Mouse (Mus musculus) kidney, embryonic 16.5 days (tissue): Measurements from ENCODE around the gene 4930539E08Rik. TPM values are rescaled to one million over a fixed set of nuclear protein-coding genes. Genes with fewer than 3 reads are reported as not detected.
A peak's percentile ranks its signal among the peaks of the same experiment; 100 is the strongest.

Experiments
- ATAC-seq: fragments of 200-750 bp; cut with Nextera tagmentation; 2 replicates; pipeline ENCODE4 v1.8.0; 2017; ENCODE audit warnings: moderate TSS enrichment; ENCODE audit not compliant: low FRiP score, low TSS enrichment
- H3K27ac ChIP-seq: fragments of 300-500 bp; sonication (generic); 2 replicates; pipeline ENCODE4 v1.5.1; 2014; ENCODE audit warnings: low read length
- H3K27me3 ChIP-seq: fragments of 300-500 bp; sonication (generic); 2 replicates; pipeline ENCODE4 v1.6.1; 2014; ENCODE audit warnings: low read length, control low read depth, mixed read lengths; ENCODE audit not compliant: insufficient read depth
- H3K36me3 ChIP-seq: fragments of 300-500 bp; sonication (generic); 2 replicates; pipeline ENCODE4 v1.6.1; 2014; ENCODE audit warnings: low read length, control low read depth, mixed read lengths; ENCODE audit not compliant: insufficient read depth
- H3K4me1 ChIP-seq: fragments of 300-500 bp; sonication (generic); 2 replicates; pipeline ENCODE4 v1.6.1; 2014; ENCODE audit warnings: low read length, control low read depth, mixed read lengths; ENCODE audit not compliant: insufficient read depth
- H3K4me2 ChIP-seq: fragments of 300-500 bp; sonication (generic); replicated peaks from 2 replicates; pipeline ENCODE4 v1.6.1; 2014; ENCODE audit warnings: low read depth, low read length
- H3K4me3 ChIP-seq: fragments of 300-500 bp; sonication (generic); 2 replicates; pipeline ENCODE4 v1.5.1; 2014; ENCODE audit warnings: mild to moderate bottlenecking, low read length
- H3K9ac ChIP-seq: fragments of 300-500 bp; sonication (generic); replicated peaks from 2 replicates; pipeline ENCODE4 v1.6.1; 2014; ENCODE audit warnings: low read length
- H3K9me3 ChIP-seq: fragments of 300-500 bp; sonication (generic); 2 replicates; pipeline ENCODE4 v1.6.1; 2016; ENCODE audit warnings: low read length, control low read depth
- WGBS: fragments of 180-500 bp; shearing (Covaris S2); extraction: QIAGEN DNeasy Blood & Tissue Kit; methylation state at CpG from one replicate; pipeline ENCODE4 v1.1.7; 2014; 5-methylcytosine and 5-hydroxymethylcytosine counted together
- polyA plus RNA-seq: library from polyadenylated mRNA; unstranded; fragments of >200 nt; fragmentation: Nextera tagmentation; extraction: Ambion mirVana; gene quantifications from 2 replicates; pipeline ENCODE4 v1.2.1, GENCODE M21; 2015

Gene 4930539E08Rik
- polyA plus RNA-seq, 1 experiment from 2014 or later, result 0.17 TPM

- no peaks in the 10 kb centered on the region for H3K36me3 ChIP-seq
- peak overlapping the region; percentile 7 for H3K4me2 ChIP-seq
- H3K4me3 ChIP-seq, result no peak overlapping the region
- ATAC-seq, result no peak
- no peaks in the 10 kb centered on the region for H3K27me3 ChIP-seq
- no peaks in the 10 kb centered on the region for H3K9me3 ChIP-seq
- WGBS, result 2% methylated on average over 12 of the region's 12 CpGs
- H3K9ac ChIP-seq, result no peak overlapping the region
- no peak overlapping the region for H3K27ac ChIP-seq
- H3K4me1 ChIP-seq, result no peaks in the 10 kb centered on the region
Observed at GRCm38 (mm10) chr17:28882316-28882715, 32.8 kb downstream of the 4930539E08Rik start.

DNA sequence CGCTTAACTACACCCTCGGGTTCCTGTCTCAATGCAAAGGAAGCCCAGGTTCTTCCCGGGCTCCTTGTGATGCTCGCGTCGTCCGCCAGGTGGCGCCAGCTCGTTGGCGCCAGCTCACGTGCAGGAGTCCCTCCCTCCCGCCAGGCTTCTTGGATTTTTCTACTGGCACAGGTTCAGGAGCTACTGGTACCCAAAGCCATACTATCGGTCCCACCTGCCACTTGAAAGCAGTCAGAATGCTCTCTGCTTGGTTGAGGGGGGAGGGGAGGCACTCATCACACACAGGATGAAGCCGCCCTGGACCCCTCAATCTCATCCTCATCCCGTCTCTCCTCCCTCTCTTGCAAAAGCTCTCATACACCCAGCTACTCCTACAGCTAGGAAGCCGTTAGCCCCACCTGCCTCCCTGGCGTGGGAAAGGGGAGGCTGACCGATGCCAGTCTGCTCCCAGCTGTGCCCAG is 35.2 kb downstream of the 4930539E08Rik start:
- no peaks in the 10 kb centered on the region for H3K36me3 ChIP-seq
- WGBS, result 7% methylated on average over 18 of the region's 18 CpGs
- peak overlapping the region; percentile 31 for H3K4me2 ChIP-seq
- H3K27me3 ChIP-seq, result no peaks in the 10 kb centered on the region
- no peak overlapping the region for H3K27ac ChIP-seq
- H3K4me3 ChIP-seq, result no peak overlapping the region
- H3K9me3 ChIP-seq, result no peaks in the 10 kb centered on the region
- peak overlapping the region; percentile 22; the same call in 1 of the 2 replicates for H3K9ac ChIP-seq
- peak; percentile 17; the same call in 1 of the 2 replicates for ATAC-seq
- no peaks in the 10 kb centered on the region for H3K4me1 ChIP-seq

DNA sequence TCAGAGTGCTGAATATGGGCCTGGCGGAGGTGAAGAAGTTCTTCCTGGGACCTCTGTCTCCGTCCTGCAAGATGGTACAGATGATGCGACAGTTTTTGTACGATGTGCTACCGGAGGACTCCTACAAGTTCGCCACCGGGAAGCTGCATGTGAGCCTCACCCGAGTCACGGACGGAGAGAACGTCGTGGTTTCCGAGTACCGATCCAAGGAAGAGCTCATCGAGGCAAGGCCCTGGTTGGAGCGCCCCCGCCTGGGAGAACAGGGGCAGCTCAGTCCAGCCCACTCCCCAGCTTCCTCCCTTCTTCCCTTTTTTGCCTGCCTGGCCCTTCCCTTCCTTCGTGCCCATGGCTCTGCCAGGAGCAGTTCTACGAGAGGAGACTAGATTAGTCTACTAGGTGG is 38.3 kb downstream of the 4930539E08Rik start:
- Histone ChIP-seq H3K9ac (no peak overlapping the region), H3K27ac (no peak overlapping the region), H3K4me2 (peak overlapping the region; percentile 19), H3K9me3 (no peaks in the 10 kb centered on the region), H3K4me3 (no peak overlapping the region), H3K4me1 (no peaks in the 10 kb centered on the region), H3K36me3 (no peaks in the 10 kb centered on the region), H3K27me3 (no peaks in the 10 kb centered on the region)
- WGBS, result 15% methylated on average over 19 of the region's 19 CpGs
- ATAC-seq, result no peak

DNA sequence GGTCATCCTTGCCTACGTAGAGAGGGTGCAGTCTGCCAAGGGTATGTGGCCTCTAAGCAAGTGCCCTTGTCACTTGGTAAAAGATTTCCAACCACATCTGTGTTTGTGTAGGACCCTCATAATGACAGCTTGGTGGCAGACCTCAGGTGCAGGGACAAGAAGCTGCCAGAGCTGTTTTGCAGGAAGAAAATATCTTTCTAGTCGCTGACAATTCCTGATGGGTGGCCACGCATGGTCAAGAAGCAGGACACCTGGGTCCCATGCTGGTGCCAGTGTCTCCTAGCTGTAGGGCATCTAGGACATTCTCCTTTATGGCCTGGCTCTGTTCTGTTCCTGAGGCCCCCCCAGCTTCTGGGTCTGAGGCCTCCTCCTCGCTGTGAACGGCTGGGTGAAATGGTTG is 38.8 kb downstream of the 4930539E08Rik start:
- no peaks in the 10 kb centered on the region for H3K36me3 ChIP-seq
- no peaks in the 10 kb centered on the region for H3K4me1 ChIP-seq
- ATAC-seq, result no peak
- no peak overlapping the region for H3K27ac ChIP-seq
- H3K4me3 ChIP-seq, result no peak overlapping the region
- no peak overlapping the region for H3K9ac ChIP-seq
- no peak overlapping the region; the same call in 1 of the 2 replicates for H3K4me2 ChIP-seq
- H3K9me3 ChIP-seq, result no peaks in the 10 kb centered on the region
- H3K27me3 ChIP-seq, result no peaks in the 10 kb centered on the region
- WGBS, result 60% methylated on average over 5 of the region's 5 CpGs

DNA sequence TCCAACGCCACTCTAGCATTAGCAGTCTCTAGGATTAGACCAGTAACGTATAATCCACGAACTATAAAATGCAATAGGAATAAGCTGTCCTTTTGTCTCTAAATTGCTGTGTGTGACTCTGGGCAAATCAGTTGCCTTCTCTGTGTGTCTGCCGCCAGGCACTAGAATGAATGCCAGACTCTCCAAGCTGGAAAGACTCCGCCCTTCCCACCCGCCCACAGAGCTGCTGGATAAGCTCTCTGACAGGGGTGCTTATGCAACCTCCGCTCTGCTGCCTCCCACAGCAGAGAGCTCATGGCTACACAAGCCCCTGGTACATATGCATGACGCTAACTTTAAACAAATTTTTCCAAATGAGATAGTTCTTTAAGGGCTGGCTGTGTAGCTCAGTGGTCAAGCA is 39.8 kb downstream of the 4930539E08Rik start:
- Histone ChIP-seq H3K9ac (no peak overlapping the region), H3K9me3 (no peaks in the 10 kb centered on the region), H3K4me3 (no peak overlapping the region), H3K4me1 (no peaks in the 10 kb centered on the region), H3K27ac (no peak overlapping the region), H3K27me3 (no peaks in the 10 kb centered on the region), H3K4me2 (no peak overlapping the region), H3K36me3 (no peaks in the 10 kb centered on the region)
- 0 out of 2 replicates have a peak, but pooled peaks have one; percentile 56 for ATAC-seq
- 46% methylated on average over 8 of the region's 8 CpGs for WGBS

GRCm38 (mm10) chr17:28874825-28875224 is 40.3 kb downstream of the 4930539E08Rik start:
- 67% methylated on average over 7 of the region's 7 CpGs for WGBS
- ATAC-seq, result no peak
- Histone ChIP-seq H3K4me2 (no peak overlapping the region), H3K4me1 (no peaks in the 10 kb centered on the region), H3K36me3 (no peaks in the 10 kb centered on the region), H3K9ac (no peak overlapping the region), H3K27ac (no peak overlapping the region), H3K4me3 (no peak overlapping the region), H3K27me3 (no peaks in the 10 kb centered on the region), H3K9me3 (no peaks in the 10 kb centered on the region)

GRCm38 (mm10) chr17:28874216-28874615 is 40.9 kb downstream of the 4930539E08Rik start:
- no peak for ATAC-seq
- 71% methylated on average over 4 of the region's 4 CpGs for WGBS
- Histone ChIP-seq H3K27me3 (no peaks in the 10 kb centered on the region), H3K4me1 (no peaks in the 10 kb centered on the region), H3K36me3 (no peaks in the 10 kb centered on the region), H3K9ac (no peak overlapping the region), H3K27ac (no peak overlapping the region), H3K4me3 (no peak overlapping the region), H3K4me2 (no peak overlapping the region), H3K9me3 (no peaks in the 10 kb centered on the region)

DNA sequence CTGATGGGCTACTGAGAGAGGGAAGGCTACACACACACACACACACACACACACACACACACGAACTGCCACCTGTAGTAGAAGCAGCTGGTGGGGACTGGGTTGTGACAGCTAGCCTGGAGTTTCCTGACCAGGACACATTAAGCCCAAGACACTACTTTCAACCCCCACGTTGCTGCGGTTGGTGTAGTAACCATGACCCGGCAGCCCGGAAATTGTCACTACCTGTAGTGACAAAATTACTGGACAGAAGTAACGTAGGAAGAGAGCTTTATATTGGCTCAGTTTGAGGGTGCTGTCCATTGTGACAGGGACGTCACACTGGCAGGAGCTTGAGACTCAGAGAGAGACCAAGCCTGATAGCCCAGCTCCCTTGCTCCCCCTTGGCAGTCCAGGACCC is 42.8 kb downstream of the 4930539E08Rik start:
- 79% methylated on average over 7 of the region's 7 CpGs for WGBS
- Histone ChIP-seq H3K4me1 (no peaks in the 10 kb centered on the region), H3K4me2 (no peak overlapping the region), H3K27ac (no peak overlapping the region), H3K36me3 (no peaks in the 10 kb centered on the region), H3K9ac (no peak overlapping the region), H3K9me3 (no peaks in the 10 kb centered on the region), H3K4me3 (no peak overlapping the region), H3K27me3 (no peaks in the 10 kb centered on the region)
- ATAC-seq, result no peak

DNA sequence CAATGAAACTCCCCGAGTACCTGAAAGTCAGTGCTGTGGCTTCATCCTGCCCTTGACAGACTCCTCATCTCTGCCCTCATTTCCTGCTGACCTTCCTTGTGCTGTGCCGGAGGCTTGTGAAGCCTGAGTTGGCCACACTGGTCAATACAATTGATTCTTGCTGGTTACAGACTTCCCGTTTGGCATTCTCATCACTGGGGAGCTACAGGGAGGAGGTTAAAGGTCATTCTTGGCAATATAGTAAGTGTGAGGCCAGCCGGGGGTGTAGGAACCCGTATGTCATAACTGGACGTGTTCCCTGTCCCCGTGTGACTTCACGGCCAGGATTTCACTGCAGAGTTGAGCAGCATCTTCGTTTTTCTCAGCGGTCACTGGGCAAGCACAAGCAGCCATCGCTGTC is 43.3 kb downstream of the 4930539E08Rik start:
- whole genome bisulfite sequencing, result 66% methylated on average over 11 of the region's 11 CpGs
- no peak overlapping the region for H3K9ac ChIP-seq

GRCm38 (mm10) chr17:28870435-28870834 is 44.7 kb downstream of the 4930539E08Rik start:
- H3K27ac ChIP-seq, result no peak overlapping the region
- no peaks in the 10 kb centered on the region for H3K9me3 ChIP-seq
- 75% methylated on average over 5 of the region's 5 CpGs for WGBS
- H3K9ac ChIP-seq, result no peak overlapping the region
- no peak for ATAC-seq
- H3K4me1 ChIP-seq, result no peaks in the 10 kb centered on the region
- H3K4me2 ChIP-seq, result no peak overlapping the region
- H3K4me3 ChIP-seq, result no peak overlapping the region
- H3K36me3 ChIP-seq, result no peaks in the 10 kb centered on the region
- H3K27me3 ChIP-seq, result no peaks in the 10 kb centered on the region

More for the DNA sequence above, 43.3 kb downstream of the 4930539E08Rik start:
- H3K4me2 ChIP-seq, result no peak overlapping the region
- no peaks in the 10 kb centered on the region for H3K9me3 ChIP-seq
- H3K4me1 ChIP-seq, result no peaks in the 10 kb centered on the region
- no peak overlapping the region for H3K4me3 ChIP-seq
- ATAC-seq, result no peak
- H3K27ac ChIP-seq, result no peak overlapping the region
- no peaks in the 10 kb centered on the region for H3K36me3 ChIP-seq
- H3K27me3 ChIP-seq, result no peaks in the 10 kb centered on the region
